Mouse (Mus musculus) layer of hippocampus, adult 18-20 months (tissue): Measurements from ENCODE around the gene Plcl2. TPM values are rescaled to one million over a fixed set of nuclear protein-coding genes. Genes with fewer than 3 reads are reported as not detected.

ENCODE experiments used
- DNase-seq, 2 experiments: peaks; one replicate each; pipeline ENCODE4 v3.0.0; 2022; ENCODE audit warnings: low spot score in 2 of 2
- long read RNA-seq: library from polyadenylated mRNA; stranded (forward); transcript quantifications from one replicate; pipeline ENCODE4 v2.0.0, GENCODE M21; 2021
- total RNA-seq, 2 experiments: library from RNA; stranded (reverse); gene quantifications; 2 replicates each; pipeline ENCODE4 v1.2.3; 2021

Plcl2 gene
- total RNA-seq, result 10 to 100 TPM; 57.7 to 59.3 TPM
- long read RNA-seq, full-length matches to known transcripts, result 73 of 94 reads
- long read RNA-seq, partial matches to known transcripts, result 11 of 94 reads
- long read RNA-seq, other reads (novel, unspliced or antisense), result 10 of 94 reads

GRCm38 (mm10) chr17:50509251-50510104 lies at the start of gene Plcl2:
Gene Plcl2, plus strand, starts transcription at chr17:50509403.
- peak; percentile 40 to 58 for DNase-seq

GRCm38 (mm10) chr17:50460301-50460700 lies 48.9 kb upstream of the Plcl2 start:
- peak in 1 of 2 experiments; percentile 15 for DNase-seq

- no peak for DNase-seq
These were observed 41.8 kb upstream of the Plcl2 start for GRCm38 (mm10) chr17:50467438-50467837.

- DNase-seq, result no peak
These were observed 40.1 kb upstream of the Plcl2 start for GRCm38 (mm10) chr17:50469126-50469525.

GRCm38 (mm10) chr17:50469543-50470431 lies 39.4 kb upstream of the Plcl2 start:
- peak; percentile 58 to 79 for DNase-seq

- peak; percentile 8 to 53 for DNase-seq
These were observed 38.6 kb upstream of the Plcl2 start for GRCm38 (mm10) chr17:50470432-50471078.

GRCm38 (mm10) chr17:50471230-50471629 lies 38.0 kb upstream of the Plcl2 start:
- DNase-seq, result no peak

- DNase-seq, result no peak
These were observed 31.9 kb upstream of the Plcl2 start for GRCm38 (mm10) chr17:50477277-50477676.

- no peak for DNase-seq
These were observed 28.3 kb upstream of the Plcl2 start for GRCm38 (mm10) chr17:50480867-50481266.

GRCm38 (mm10) chr17:50483700-50484099 lies 25.5 kb upstream of the Plcl2 start:
- no peak for DNase-seq

- no peak for DNase-seq
These were observed 24.2 kb upstream of the Plcl2 start for GRCm38 (mm10) chr17:50484981-50485380.

- DNase-seq, result no peak
These were observed 22.1 kb upstream of the Plcl2 start for GRCm38 (mm10) chr17:50487058-50487618.

GRCm38 (mm10) chr17:50487670-50488069 lies 21.5 kb upstream of the Plcl2 start:
- no peak for DNase-seq

- DNase-seq, result no peak
These were observed 20.8 kb upstream of the Plcl2 start for GRCm38 (mm10) chr17:50488406-50488805.

- no peak for DNase-seq
These were observed 20.3 kb upstream of the Plcl2 start for GRCm38 (mm10) chr17:50488895-50489294.

- DNase-seq, result no peak
These were observed 18.4 kb upstream of the Plcl2 start for GRCm38 (mm10) chr17:50490644-50491430.

GRCm38 (mm10) chr17:50491496-50491895 lies 17.7 kb upstream of the Plcl2 start:
- DNase-seq, result no peak

GRCm38 (mm10) chr17:50495216-50495889 lies 13.8 kb upstream of the Plcl2 start:
- DNase-seq, result no peak

- no peak for DNase-seq
These were observed 11.0 kb upstream of the Plcl2 start for GRCm38 (mm10) chr17:50498062-50498697.
